Mouse (Mus musculus) brain, embryonic 14.5 days (tissue): ENCODE measurements around the gene Vwce.

ENCODE experiments used
- CTCF ChIP-seq: fragments of 200-500 bp; IDR thresholded peaks from 2 replicates; pipeline ENCODE4 v1.5.1; 2012; ENCODE audit warnings: inconsistent platforms, mild to moderate bottlenecking, moderate library complexity, borderline replicate concordance; ENCODE audit not compliant: insufficient read depth, insufficient read length; ENCODE audit errors: extremely low read depth
- POLR2A ChIP-seq: fragments of 200-500 bp; IDR thresholded peaks from 2 replicates; pipeline ENCODE4 v1.6.1; 2012; ENCODE audit warnings: mild to moderate bottlenecking, inconsistent platforms, borderline replicate concordance; ENCODE audit not compliant: poor library complexity, insufficient read depth, insufficient read length, severe bottlenecking; ENCODE audit errors: extremely low read depth

DNA sequence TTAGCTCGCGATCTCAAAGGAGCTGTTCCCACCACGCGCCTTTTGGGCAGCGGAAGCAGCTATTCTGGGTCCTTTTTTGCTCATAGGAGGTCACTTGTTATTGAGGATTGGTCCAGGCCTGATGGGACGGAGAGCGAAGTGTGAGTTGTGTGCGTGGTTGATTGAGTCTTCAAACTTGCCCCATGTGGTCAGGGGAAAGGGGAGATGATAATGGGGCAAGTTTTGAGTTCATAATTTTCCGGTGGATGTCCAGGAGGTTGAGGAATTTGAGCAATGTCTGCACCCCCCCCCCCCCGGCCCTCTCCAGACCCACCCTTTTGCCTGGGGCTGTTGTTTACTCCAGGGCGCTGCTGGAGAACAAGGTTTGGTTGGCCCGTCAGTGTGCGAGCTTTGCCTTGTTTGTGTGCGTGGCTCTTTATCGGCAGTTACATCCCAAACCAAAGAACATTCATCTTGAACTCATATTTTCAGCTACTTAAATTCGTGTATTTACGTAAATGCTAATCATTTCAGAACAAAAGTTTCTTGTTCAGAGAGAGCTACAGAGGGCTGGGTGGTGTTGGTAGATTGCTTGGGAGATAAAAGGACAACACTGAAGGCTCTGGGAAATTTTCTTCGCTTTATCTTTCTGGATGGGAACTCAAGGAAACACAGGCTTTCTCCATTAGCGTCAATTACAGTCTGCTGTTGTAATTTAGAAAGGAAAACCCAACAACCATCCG lies 28.0 kb upstream of the Vwce start:
- TF ChIP-seq CTCF = no peak
- TF ChIP-seq POLR2A = no peak
